Mouse (Mus musculus) megakaryocyte, embryonic 14.5 days (primary cell): ENCODE measurements around the gene Haus4.

Source experiments
- FLI1 ChIP-seq: IDR thresholded peaks from 2 replicates; pipeline ENCODE4 v1.6.1; 2012; ENCODE audit warnings: low read length, inconsistent platforms, mixed read lengths
- GATA1 ChIP-seq: IDR thresholded peaks from 3 replicates; pipeline ENCODE4 v1.6.1; 2012; ENCODE audit warnings: mixed read lengths, low read length, inconsistent platforms, borderline replicate concordance

GRCm38 (mm10) chr14:54575031-54575430 is 20.6 kb upstream of the Haus4 start:
- TF ChIP-seq GATA1, result no peak
- TF ChIP-seq FLI1, result no peak
